Mouse (Mus musculus) thymus, adult 2 months (tissue): ENCODE results near the gene Cfap300.

Experiments used
- CTCF ChIP-seq: fragments of 200-500 bp; IDR thresholded peaks from 2 replicates; pipeline ENCODE4 v1.5.1; 2012; ENCODE audit warnings: mild to moderate bottlenecking, control low read depth, low read length, moderate library complexity, borderline replicate concordance; ENCODE audit not compliant: control insufficient read depth, poor library complexity, insufficient read depth; ENCODE audit errors: extremely low read depth
- POLR2A ChIP-seq: fragments of 200-500 bp; IDR thresholded peaks from 2 replicates; pipeline ENCODE4 v1.6.1; 2012; ENCODE audit warnings: mild to moderate bottlenecking, low read length, control low read depth, moderate library complexity; ENCODE audit not compliant: control insufficient read depth, poor library complexity, insufficient read depth; ENCODE audit errors: extremely low read depth

GRCm38 (mm10) chr9:8035546-8035945, 7.1 kb downstream of the Cfap300 start:
- TF ChIP-seq CTCF: no peak
- TF ChIP-seq POLR2A: no peak
